Mouse (Mus musculus): Measurements from ENCODE around the gene Tmem186. TPM values are rescaled to one million over a fixed set of nuclear protein-coding genes. Genes with fewer than 3 reads are reported as not detected.

Tmem186 gene
- total RNA-seq, 2 experiments from 2014 or later = 11.6 to 12.7 TPM

- intact Hi-C loops (cut with DNase I) = loop anchor here (5.0 kb wide), 1 partner anchor 145 kb away; no protein-coding TSS in a partner anchor
- no peak for DNase-seq (ENCODE audit: extremely low spot score in 1 of 2, low spot score in 2 of 2)
Measured at GRCm38 (mm10) chr16:8636867-8637216, 670 bp downstream of the Tmem186 start.

GRCm38 (mm10) chr16:8631428-8631827 lies 6.1 kb downstream of the Tmem186 start:
- DNase-seq (ENCODE audit: extremely low spot score in 1 of 2, low spot score in 2 of 2) = no peak
- intact Hi-C loops (cut with DNase I) = no loop called here

- DNase-seq (ENCODE audit: extremely low spot score in 1 of 2, low spot score in 2 of 2) = no peak
- intact Hi-C loops (cut with DNase I) = no loop called here
Measured at GRCm38 (mm10) chr16:8630419-8630818, 7.1 kb downstream of the Tmem186 start.

GRCm38 (mm10) chr16:8620315-8621115 lies 17.0 kb downstream of the Tmem186 start:
- DNase-seq (ENCODE audit: extremely low spot score in 1 of 2, low spot score in 2 of 2) = no peak
- intact Hi-C loops (cut with DNase I) = no loop called here

GRCm38 (mm10) chr16:8619659-8620314 lies 17.7 kb downstream of the Tmem186 start:
- DNase-seq (ENCODE audit: extremely low spot score in 1 of 2, low spot score in 2 of 2) = no peak
- intact Hi-C loops (cut with DNase I) = no loop called here

GRCm38 (mm10) chr16:8613447-8613846 lies 24.1 kb downstream of the Tmem186 start:
- DNase-seq (ENCODE audit: extremely low spot score in 1 of 2, low spot score in 2 of 2) = no peak
- intact Hi-C loops (cut with DNase I) = no loop called here

- DNase-seq (ENCODE audit: extremely low spot score in 1 of 2, low spot score in 2 of 2) = no peak
- intact Hi-C loops (cut with DNase I) = no loop called here
Measured at GRCm38 (mm10) chr16:8613039-8613438, 24.5 kb downstream of the Tmem186 start.

GRCm38 (mm10) chr16:8612214-8613005 lies 25.1 kb downstream of the Tmem186 start:
- DNase-seq (ENCODE audit: extremely low spot score in 1 of 2, low spot score in 2 of 2) = no peak
- intact Hi-C loops (cut with DNase I) = no loop called here

GRCm38 (mm10) chr16:8610397-8610796 lies 27.1 kb downstream of the Tmem186 start:
- intact Hi-C loops (cut with DNase I) = no loop called here

GRCm38 (mm10) chr16:8603789-8604188 lies 33.7 kb downstream of the Tmem186 start:
- no peak for DNase-seq (ENCODE audit: extremely low spot score in 1 of 2, low spot score in 2 of 2)
- intact Hi-C loops (cut with DNase I) = no loop called here

More at GRCm38 (mm10) chr16:8610397-8610796, 27.1 kb downstream of the Tmem186 start:
- no peak for DNase-seq (ENCODE audit: extremely low spot score in 1 of 2, low spot score in 2 of 2)

GRCm38 (mm10) chr16:8597516-8597915 lies 40.0 kb downstream of the Tmem186 start:
- intact Hi-C loops (cut with DNase I) = no loop called here
- DNase-seq (ENCODE audit: extremely low spot score in 1 of 2, low spot score in 2 of 2) = no peak

- intact Hi-C loops (cut with DNase I) = no loop called here
- DNase-seq (ENCODE audit: extremely low spot score in 1 of 2, low spot score in 2 of 2) = no peak
Measured at GRCm38 (mm10) chr16:8596336-8596735, 41.2 kb downstream of the Tmem186 start.

- peak; percentile 42 to 43 for DNase-seq (ENCODE audit: extremely low spot score in 1 of 2, low spot score in 2 of 2)
Measured at GRCm38 (mm10) chr16:8595411-8595810, 42.1 kb downstream of the Tmem186 start.

GRCm38 (mm10) chr16:8585056-8585455 lies 52.5 kb downstream of the Tmem186 start:
- DNase-seq (ENCODE audit: extremely low spot score in 1 of 2, low spot score in 2 of 2) = no peak
- intact Hi-C loops (cut with DNase I) = no loop called here

More at GRCm38 (mm10) chr16:8595411-8595810, 42.1 kb downstream of the Tmem186 start:
- intact Hi-C loops (cut with DNase I) = no loop called here

GRCm38 (mm10) chr16:8584248-8584647 lies 53.3 kb downstream of the Tmem186 start:
- intact Hi-C loops (cut with DNase I) = no loop called here

More at GRCm38 (mm10) chr16:8584248-8584647, 53.3 kb downstream of the Tmem186 start:
- DNase-seq (ENCODE audit: extremely low spot score in 1 of 2, low spot score in 2 of 2) = no peak

Small RNA genes lying within 50 kb of the gene (microRNA-seq; reads per million reads assigned to microRNA genes)
- not detected for gene Gm22137

Other genes with a start within 250 kb of the Tmem186 start
- gene Tmem114, start 212.6 kb downstream of the Tmem186 start, total RNA-seq (2021) = 1 to 10 TPM; 2.4 to 3.4 TPM
- gene Mettl22, start 166.9 kb downstream of the Tmem186 start, total RNA-seq (2021) = 10 to 100 TPM; 35.5 to 37.6 TPM
- 100 to 1,000 TPM; 132 to 140 TPM for gene Abat, start 124.3 kb downstream of the Tmem186 start, total RNA-seq (2021)
- gene Pmm2, start within 50 bp of the Tmem186 start, total RNA-seq (2021) = 10 to 100 TPM; 30.3 to 34.4 TPM
- 10 to 100 TPM; 10.7 to 12.3 TPM for gene Carhsp1, start 34.4 kb upstream of the Tmem186 start, total RNA-seq (2021)
- not detected for gene Gm5767, start 43.1 kb upstream of the Tmem186 start, total RNA-seq (2021)
- 100 to 1,000 TPM; 163 to 164 TPM for gene Usp7, start 154.6 kb upstream of the Tmem186 start, total RNA-seq (2021)
- 100 to 1,000 TPM; 122 to 127 TPM for gene 1810013L24Rik, start 192.4 kb upstream of the Tmem186 start, total RNA-seq (2021)

Measured in left cerebral cortex, postnatal 10 days (tissue).